Mouse (Mus musculus): ENCODE measurements around the gene Adora2a.

DNA sequence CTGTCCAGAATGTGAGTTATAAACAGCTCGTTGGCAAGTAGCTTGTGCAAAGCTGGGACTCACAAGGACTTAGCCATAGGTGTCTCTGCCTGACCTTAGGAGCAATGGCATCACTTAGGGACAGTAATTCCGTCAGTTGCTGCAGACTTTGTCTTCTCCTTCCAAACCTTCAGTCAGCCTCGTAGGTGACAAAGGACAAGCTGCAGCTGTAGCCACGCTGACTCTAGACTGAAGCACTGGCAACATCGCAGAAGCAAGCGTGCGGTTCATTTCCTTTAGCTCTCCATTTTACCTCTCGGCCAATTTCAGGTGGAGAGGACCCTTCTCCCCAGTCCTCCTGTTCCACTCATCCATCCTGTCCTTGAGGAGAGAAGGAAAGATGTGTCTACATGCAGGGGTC lies 7.3 kb downstream of the Adora2a start:
- TF ChIP-seq CTCF (IDR thresholded peaks at IDR 0.05; ENCODE audit: control insufficient read depth, insufficient read depth, low read length) = no peak
- TF ChIP-seq POLR2A (IDR thresholded peaks at IDR 0.05; ENCODE audit: borderline replicate concordance, control insufficient read depth, low read depth, low read length) = no peak

All from bone marrow, adult 2 months (tissue).